Mouse (Mus musculus): ENCODE results near the gene Dscaml1. TPM values are rescaled to one million over a fixed set of nuclear protein-coding genes. Genes with fewer than 3 reads are reported as not detected.
A peak's percentile ranks its signal among the peaks of the same experiment; 100 is the strongest.
"Not testable (repeated sequence)": the region's sequence is repeated elsewhere in the genome, so short reads cannot be mapped to it uniquely, and the experiment has no call there.

Gene Dscaml1
- polyA plus RNA-seq, 1 experiment from 2014 or later = 13.8 TPM

GRCm38 (mm10) chr9:45739702-45740583 lies 313.5 kb downstream of the Dscaml1 start:
- H3K4me2 ChIP-seq = no peak overlapping the region
- ATAC-seq (ENCODE audit: low FRiP score, low read depth) = peak; percentile 49; the same call in 1 of the 2 replicates
- no peaks in the 10 kb centered on the region for H3K9me3 ChIP-seq
- H3K27ac ChIP-seq (replicated peaks) = peak overlapping the region; percentile 76
- H3K9ac ChIP-seq = no peak overlapping the region
- peaks cover 23% of the 10 kb centered on the region for H3K4me1 ChIP-seq (replicated peaks)
- 58% methylated on average over 17 of the region's 17 CpGs for WGBS
- H3K36me3 ChIP-seq = no peaks in the 10 kb centered on the region
- no peaks in the 10 kb centered on the region for H3K27me3 ChIP-seq
- no peak overlapping the region for H3K4me3 ChIP-seq

GRCm38 (mm10) chr9:45740584-45740980 lies 314.2 kb downstream of the Dscaml1 start:
- no peak overlapping the region for H3K9ac ChIP-seq
- no peak overlapping the region for H3K4me2 ChIP-seq
- peaks cover 25% of the 10 kb centered on the region for H3K4me1 ChIP-seq (replicated peaks)
- WGBS = 60% methylated on average over 2 of the region's 2 CpGs
- H3K27ac ChIP-seq (replicated peaks) = peak overlapping the region; percentile 66
- H3K27me3 ChIP-seq = no peaks in the 10 kb centered on the region
- no peaks in the 10 kb centered on the region for H3K9me3 ChIP-seq
- no peaks in the 10 kb centered on the region for H3K36me3 ChIP-seq
- H3K4me3 ChIP-seq = no peak overlapping the region
- peak; percentile 45; the same call in 1 of the 2 replicates for ATAC-seq (ENCODE audit: low FRiP score, low read depth)

- no peak overlapping the region for H3K4me3 ChIP-seq
- H3K36me3 ChIP-seq = peaks cover 12% of the 10 kb centered on the region; the same call in 1 of the 2 replicates
- peaks cover 7% of the 10 kb centered on the region for H3K4me1 ChIP-seq (replicated peaks)
- 42% methylated on average over 7 of the region's 7 CpGs for WGBS
- no peak for ATAC-seq (ENCODE audit: low FRiP score, low read depth)
- no peaks in the 10 kb centered on the region for H3K9me3 ChIP-seq
- H3K9ac ChIP-seq = no peak overlapping the region
- no peaks in the 10 kb centered on the region for H3K27me3 ChIP-seq
- no peak overlapping the region for H3K4me2 ChIP-seq
- no peak overlapping the region for H3K27ac ChIP-seq (replicated peaks)
These were observed 319.0 kb downstream of the Dscaml1 start for GRCm38 (mm10) chr9:45745451-45745850.

GRCm38 (mm10) chr9:45749917-45750316 lies 323.5 kb downstream of the Dscaml1 start:
- no peak for ATAC-seq (ENCODE audit: low FRiP score, low read depth)

GRCm38 (mm10) chr9:45754452-45755091 lies 328.1 kb downstream of the Dscaml1 start:
- no peaks in the 10 kb centered on the region for H3K4me1 ChIP-seq (replicated peaks)
- ATAC-seq (ENCODE audit: low FRiP score, low read depth) = peak; percentile 63; the same call in 1 of the 2 replicates
- 0 out of 2 replicates have a peak, but pooled peaks cover 4% of the 10 kb centered on the region for H3K36me3 ChIP-seq
- no peak overlapping the region for H3K4me2 ChIP-seq
- WGBS = 41% methylated on average over 8 of the region's 8 CpGs
- no peaks in the 10 kb centered on the region for H3K9me3 ChIP-seq
- no peaks in the 10 kb centered on the region for H3K27me3 ChIP-seq
- H3K27ac ChIP-seq (replicated peaks) = no peak overlapping the region
- H3K4me3 ChIP-seq = no peak overlapping the region
- no peak overlapping the region for H3K9ac ChIP-seq

More at GRCm38 (mm10) chr9:45749917-45750316, 323.5 kb downstream of the Dscaml1 start:
- H3K4me1 ChIP-seq (replicated peaks) = peaks cover 3% of the 10 kb centered on the region; the same call in 1 of the 2 replicates
- no peak overlapping the region for H3K4me2 ChIP-seq
- H3K27me3 ChIP-seq = no peaks in the 10 kb centered on the region
- 84% methylated on average over 4 of the region's 4 CpGs for WGBS
- H3K36me3 ChIP-seq = peaks cover 12% of the 10 kb centered on the region; the same call in 1 of the 2 replicates
- no peaks in the 10 kb centered on the region for H3K9me3 ChIP-seq
- H3K4me3 ChIP-seq = no peak overlapping the region
- H3K27ac ChIP-seq (replicated peaks) = no peak overlapping the region
- H3K9ac ChIP-seq = no peak overlapping the region

- no peaks in the 10 kb centered on the region for H3K27me3 ChIP-seq
- H3K4me1 ChIP-seq (replicated peaks) = 0 out of 2 replicates have a peak, but pooled peaks cover 3% of the 10 kb centered on the region
- no peak overlapping the region for H3K4me3 ChIP-seq
- 85% methylated on average over 6 of the region's 6 CpGs for WGBS
- no peak overlapping the region for H3K27ac ChIP-seq (replicated peaks)
- no peaks in the 10 kb centered on the region for H3K9me3 ChIP-seq
- no peak overlapping the region for H3K9ac ChIP-seq
- peaks cover 7% of the 10 kb centered on the region for H3K36me3 ChIP-seq
- no peak overlapping the region for H3K4me2 ChIP-seq
- ATAC-seq (ENCODE audit: low FRiP score, low read depth) = no peak
These were observed 339.8 kb downstream of the Dscaml1 start for GRCm38 (mm10) chr9:45766195-45766594.

GRCm38 (mm10) chr9:45767155-45767554 lies 340.7 kb downstream of the Dscaml1 start:
- Histone ChIP-seq H3K36me3 (peaks cover 13% of the 10 kb centered on the region), H3K4me3 (no peak overlapping the region), H3K4me2 (no peak overlapping the region), H3K9me3 (no peaks in the 10 kb centered on the region), H3K4me1 (replicated peaks) (0 out of 2 replicates have a peak, but pooled peaks cover 3% of the 10 kb centered on the region), H3K27ac (replicated peaks) (0 out of 2 replicates have a peak overlapping the region, but pooled peaks have one; percentile 16), H3K27me3 (no peaks in the 10 kb centered on the region), H3K9ac (no peak overlapping the region)
- ATAC-seq (ENCODE audit: low FRiP score, low read depth) = no peak
- 74% methylated on average over 8 of the region's 8 CpGs for WGBS

GRCm38 (mm10) chr9:45768421-45768820 lies 342.0 kb downstream of the Dscaml1 start:
- Histone ChIP-seq H3K27ac (replicated peaks) (no peak overlapping the region), H3K9ac (no peak overlapping the region), H3K36me3 (peaks cover 19% of the 10 kb centered on the region), H3K4me2 (no peak overlapping the region), H3K9me3 (no peaks in the 10 kb centered on the region), H3K27me3 (no peaks in the 10 kb centered on the region), H3K4me1 (replicated peaks) (0 out of 2 replicates have a peak, but pooled peaks cover 3% of the 10 kb centered on the region), H3K4me3 (no peak overlapping the region)
- ATAC-seq (ENCODE audit: low FRiP score, low read depth) = no peak
- WGBS = 89% methylated on average over 18 of the region's 18 CpGs

GRCm38 (mm10) chr9:45769596-45769995 lies 343.2 kb downstream of the Dscaml1 start:
- Histone ChIP-seq H3K27me3 (no peaks in the 10 kb centered on the region), H3K36me3 (peaks cover 29% of the 10 kb centered on the region), H3K9ac (no peak overlapping the region)

GRCm38 (mm10) chr9:45774088-45774487 lies 347.7 kb downstream of the Dscaml1 start:
- H3K27ac ChIP-seq (replicated peaks) = no peak overlapping the region
- H3K4me3 ChIP-seq = no peak overlapping the region
- WGBS = 87% methylated on average over 6 of the region's 6 CpGs
- H3K36me3 ChIP-seq = peaks cover 59% of the 10 kb centered on the region
- no peak overlapping the region for H3K4me2 ChIP-seq
- ATAC-seq (ENCODE audit: low FRiP score, low read depth) = no peak
- no peaks in the 10 kb centered on the region for H3K4me1 ChIP-seq (replicated peaks)
- no peaks in the 10 kb centered on the region for H3K27me3 ChIP-seq
- no peak overlapping the region for H3K9ac ChIP-seq
- no peaks in the 10 kb centered on the region for H3K9me3 ChIP-seq

More at GRCm38 (mm10) chr9:45769596-45769995, 343.2 kb downstream of the Dscaml1 start:
- Histone ChIP-seq H3K27ac (replicated peaks) (no peak overlapping the region), H3K4me2 (no peak overlapping the region), H3K9me3 (no peaks in the 10 kb centered on the region), H3K4me3 (no peak overlapping the region), H3K4me1 (replicated peaks) (0 out of 2 replicates have a peak, but pooled peaks cover 3% of the 10 kb centered on the region)
- no peak for ATAC-seq (ENCODE audit: low FRiP score, low read depth)
- 91% methylated on average over 5 of the region's 5 CpGs for WGBS

GRCm38 (mm10) chr9:45776176-45776575 lies 349.7 kb downstream of the Dscaml1 start:
- peaks cover 53% of the 10 kb centered on the region for H3K36me3 ChIP-seq
- WGBS = 80% methylated on average over 3 of the region's 3 CpGs
- not testable (repeated sequence) for ATAC-seq (ENCODE audit: low FRiP score, low read depth)

GRCm38 (mm10) chr9:45779201-45779600 lies 352.8 kb downstream of the Dscaml1 start:
- Histone ChIP-seq H3K9ac (no peak overlapping the region), H3K4me3 (no peak overlapping the region), H3K36me3 (peaks cover 35% of the 10 kb centered on the region; the same call in 1 of the 2 replicates), H3K4me2 (no peak overlapping the region), H3K27ac (replicated peaks) (no peak overlapping the region), H3K27me3 (no peaks in the 10 kb centered on the region), H3K9me3 (no peaks in the 10 kb centered on the region), H3K4me1 (replicated peaks) (peaks cover 11% of the 10 kb centered on the region)
- no peak for ATAC-seq (ENCODE audit: low FRiP score, low read depth)
- 66% methylated on average over 6 of the region's 6 CpGs for WGBS

More at GRCm38 (mm10) chr9:45776176-45776575, 349.7 kb downstream of the Dscaml1 start:
- not testable (repeated sequence) for H3K9me3 ChIP-seq; H3K27ac ChIP-seq (replicated peaks); H3K4me2 ChIP-seq; H3K4me1 ChIP-seq (replicated peaks); H3K9ac ChIP-seq; H3K27me3 ChIP-seq; H3K4me3 ChIP-seq
